Mouse (Mus musculus): ENCODE data around the gene Ptrh2. TPM values are rescaled to one million over a fixed set of nuclear protein-coding genes. Genes with fewer than 3 reads are reported as not detected.
"Not testable (repeated sequence)": the region's sequence is repeated elsewhere in the genome, so short reads cannot be mapped to it uniquely, and the experiment has no call there.

The Ptrh2 gene
- total RNA-seq, 2 experiments from 2014 or later = 12.4 to 12.7 TPM

GRCm38 (mm10) chr11:86724982-86725381, 41.2 kb downstream of the Ptrh2 start:
- no peak for DNase-seq (ENCODE audit: low spot score in 2 of 2)

GRCm38 (mm10) chr11:86725607-86726006, 41.8 kb downstream of the Ptrh2 start:
- DNase-seq (ENCODE audit: low spot score in 2 of 2) = no peak

DNA sequence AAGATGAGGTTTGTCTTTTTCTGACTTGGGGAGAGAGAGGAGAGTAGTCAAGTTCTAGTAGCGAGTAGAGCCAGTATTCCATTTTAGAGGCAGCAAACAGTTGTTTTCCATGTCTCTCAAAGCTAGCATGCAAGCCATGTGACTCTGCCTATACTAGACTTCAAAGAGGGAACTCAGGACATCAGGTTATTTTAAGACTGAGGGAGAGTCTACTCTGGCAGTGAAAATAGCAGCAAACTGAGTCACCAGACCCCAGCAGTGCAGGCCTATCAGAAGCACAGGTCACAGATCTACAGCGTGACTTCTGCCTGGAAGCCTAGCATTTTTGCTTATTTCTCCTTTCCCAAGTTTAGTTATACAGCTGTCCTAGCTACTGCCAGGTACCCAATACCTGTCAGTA, 47.7 kb downstream of the Ptrh2 start:
- no peak for DNase-seq (ENCODE audit: low spot score in 2 of 2)

- no peak for DNase-seq (ENCODE audit: low spot score in 2 of 2)
Observed at GRCm38 (mm10) chr11:86734241-86734939, 50.6 kb downstream of the Ptrh2 start.

DNA sequence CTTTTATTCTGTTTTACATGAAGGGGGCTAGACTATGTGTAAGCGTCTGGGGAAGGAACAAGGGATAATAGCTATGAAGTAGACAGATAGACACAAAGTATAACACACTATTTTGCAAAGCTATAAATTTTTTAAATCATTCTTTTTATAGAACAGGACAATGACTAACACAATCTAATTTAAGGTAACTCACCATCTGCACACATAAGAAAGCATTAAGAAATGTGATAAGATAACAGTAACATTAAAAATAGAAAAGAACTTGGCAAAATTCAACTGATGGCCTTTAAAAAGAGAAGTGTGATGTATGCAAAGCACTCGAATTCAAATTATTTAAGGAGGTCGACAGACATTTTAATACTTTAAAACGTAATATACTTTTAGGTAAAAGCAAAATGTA, 51.2 kb downstream of the Ptrh2 start:
- DNase-seq (ENCODE audit: low spot score in 2 of 2) = no peak

GRCm38 (mm10) chr11:86737301-86738000, 53.7 kb downstream of the Ptrh2 start:
- DNase-seq (ENCODE audit: low spot score in 2 of 2) = no peak

GRCm38 (mm10) chr11:86738308-86738707, 54.5 kb downstream of the Ptrh2 start:
- not testable (repeated sequence) for DNase-seq (ENCODE audit: low spot score in 2 of 2)

DNA sequence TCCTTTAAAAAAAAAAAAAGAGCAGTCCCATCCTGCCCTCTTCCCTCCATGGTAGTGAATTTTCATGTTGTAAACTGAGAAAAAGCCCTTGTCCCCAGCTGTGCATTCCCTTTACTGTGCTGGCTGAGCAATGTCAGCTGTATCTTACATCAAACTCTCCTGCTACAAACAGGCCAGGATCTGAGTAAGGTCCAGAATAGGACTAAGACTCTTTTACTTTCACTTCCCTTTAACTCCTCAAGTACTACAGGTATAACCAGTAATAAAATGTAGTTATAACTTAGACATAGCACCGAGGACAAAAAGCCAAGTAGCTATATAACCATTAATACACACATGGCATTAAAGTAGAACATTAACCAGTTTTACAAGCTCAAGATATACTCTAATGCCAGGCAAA, 55.2 kb downstream of the Ptrh2 start:
- no peak for DNase-seq (ENCODE audit: low spot score in 2 of 2)

GRCm38 (mm10) chr11:86739470-86739869, 55.7 kb downstream of the Ptrh2 start:
- DNase-seq (ENCODE audit: low spot score in 2 of 2) = no peak

GRCm38 (mm10) chr11:86741505-86741904, 57.7 kb downstream of the Ptrh2 start:
- DNase-seq (ENCODE audit: low spot score in 2 of 2) = no peak

Other genes starting within 250 kb of the Ptrh2 start
- 10 to 100 TPM; 32.2 to 42.1 TPM for gene Rnft1, start 199.3 kb upstream of the Ptrh2 start, total RNA-seq (2021)
- 10 to 100 TPM; 31.9 to 43.7 TPM for gene Rps6kb1, start 139.2 kb upstream of the Ptrh2 start, total RNA-seq (2021)
- 1 to 10 TPM; 6.2 to 7.7 TPM for gene Tubd1, start 139.0 kb upstream of the Ptrh2 start, total RNA-seq (2021)
- gene Vmp1, start 149 bp upstream of the Ptrh2 start, total RNA-seq (2021) = 100 to 1,000 TPM; 106 to 139 TPM
- gene Cltc, start 73.6 kb downstream of the Ptrh2 start, total RNA-seq (2021) = 100 to 1,000 TPM; 258 to 298 TPM
- gene Dhx40, start 123.8 kb downstream of the Ptrh2 start, total RNA-seq (2021) = 10 to 100 TPM; 21.2 to 27.0 TPM

Data from adrenal gland, adult 18-20 months (tissue).